Mouse (Mus musculus) cortical plate, adult 2 months (tissue): Measurements from ENCODE around the gene Barhl1. TPM values are rescaled to one million over a fixed set of nuclear protein-coding genes. Genes with fewer than 3 reads are reported as not detected.

ENCODE experiments used
- H3K27ac ChIP-seq: fragments of 200-500 bp; 2 replicates; pipeline ENCODE4 v1.5.1; 2012; ENCODE audit warnings: low read length, control low read depth, inconsistent platforms; ENCODE audit not compliant: insufficient read depth
- H3K4me1 ChIP-seq: fragments of 200-500 bp; 2 replicates; pipeline ENCODE4 v1.6.1; 2011; ENCODE audit warnings: low read length; ENCODE audit not compliant: control insufficient read depth, insufficient read depth
- H3K4me3 ChIP-seq: fragments of 200-500 bp; 2 replicates; pipeline ENCODE4 v1.5.1; 2011; ENCODE audit warnings: mild to moderate bottlenecking, low read length, control low read depth; ENCODE audit not compliant: insufficient read depth
- CTCF ChIP-seq: fragments of 200-500 bp; IDR thresholded peaks from 2 replicates; pipeline ENCODE4 v1.5.1; 2011; ENCODE audit warnings: mild to moderate bottlenecking, control low read depth, low read length; ENCODE audit not compliant: insufficient read depth; ENCODE audit errors: extremely low read depth
- POLR2A ChIP-seq: fragments of 200-500 bp; IDR thresholded peaks from 2 replicates; pipeline ENCODE4 v1.6.1; 2011; ENCODE audit warnings: mild to moderate bottlenecking, low read length, control low read depth; ENCODE audit not compliant: insufficient read depth; ENCODE audit errors: extremely low read depth
- polyA plus RNA-seq: library from polyadenylated mRNA; depleted of rRNA; stranded (reverse); fragments of >200 nt; gene quantifications from 2 replicates; pipeline ENCODE4 v1.2.3, GENCODE M21; 2012

Gene Barhl1
- polyA plus RNA-seq, 1 experiment: 0.04 TPM

DNA sequence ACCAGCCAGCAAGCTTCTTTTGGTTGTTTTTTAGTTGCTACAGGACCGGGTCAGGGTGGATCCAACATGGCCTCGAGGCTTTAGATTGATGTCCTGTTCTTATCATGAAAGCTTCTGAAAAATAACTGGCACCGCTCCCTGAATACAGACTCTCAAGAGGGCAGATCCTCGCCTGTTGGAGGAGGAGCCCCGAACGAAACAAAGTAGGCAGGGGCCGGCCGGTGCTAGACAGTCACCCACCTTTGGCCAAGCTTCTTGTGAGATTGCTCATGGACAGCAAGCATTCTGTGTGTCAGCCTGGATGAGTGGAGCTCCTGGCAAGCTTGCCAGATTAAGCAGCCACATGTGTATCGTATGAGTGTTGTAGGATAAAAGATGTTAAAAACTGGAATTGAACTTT is 11.7 kb downstream of the Barhl1 start:
- no peak overlapping the region for H3K4me3 ChIP-seq
- no peak for TF ChIP-seq CTCF
- TF ChIP-seq POLR2A: no peak
- no peaks in the 10 kb centered on the region for H3K4me1 ChIP-seq
- H3K27ac ChIP-seq: no peak overlapping the region

DNA sequence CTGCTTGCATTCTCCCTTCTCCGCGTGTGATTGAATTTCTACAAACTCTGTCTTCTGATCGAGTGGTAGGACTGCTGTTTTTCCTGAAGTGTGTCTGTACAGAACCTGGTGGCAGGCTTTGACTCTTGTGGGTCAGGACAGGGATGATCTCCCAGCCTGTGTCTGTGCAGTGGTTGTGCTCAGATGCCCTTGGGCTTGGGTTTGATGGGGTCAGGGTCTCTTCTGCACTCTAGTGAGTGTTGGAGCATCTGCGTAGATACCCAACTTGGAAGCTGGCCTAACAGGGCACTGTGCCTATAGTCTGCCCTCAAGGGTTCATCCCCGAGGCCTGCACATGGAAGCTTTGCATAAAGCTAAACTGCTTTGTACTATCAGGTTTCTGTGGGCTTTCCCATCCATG is 12.6 kb downstream of the Barhl1 start:
- no peak overlapping the region for H3K4me3 ChIP-seq
- H3K4me1 ChIP-seq: no peaks in the 10 kb centered on the region
- no peak for TF ChIP-seq CTCF
- no peak for TF ChIP-seq POLR2A
- no peak overlapping the region for H3K27ac ChIP-seq

DNA sequence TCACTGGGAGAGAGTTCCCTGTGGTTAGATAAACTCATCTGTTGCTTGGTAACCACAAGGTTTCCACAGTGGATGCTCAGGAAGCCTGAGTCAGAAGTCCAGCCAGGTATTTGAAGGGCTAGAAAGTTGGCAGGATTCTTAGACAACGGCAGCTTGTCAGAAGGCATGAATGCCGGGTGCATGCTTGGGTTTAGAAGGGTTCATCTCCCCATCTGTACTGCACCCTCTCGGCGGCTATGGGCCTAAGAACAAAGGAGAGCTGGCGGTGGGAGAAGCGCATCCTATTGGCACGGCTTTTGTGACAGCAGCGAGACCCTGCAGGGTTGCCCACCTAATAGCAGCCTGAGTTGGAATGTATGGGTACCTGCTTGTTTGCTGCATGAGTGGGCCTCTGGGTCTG is 14.2 kb downstream of the Barhl1 start:
- Histone ChIP-seq H3K4me1 (no peaks in the 10 kb centered on the region), H3K4me3 (no peak overlapping the region), H3K27ac (no peak overlapping the region)
- no peak for TF ChIP-seq CTCF
- no peak for TF ChIP-seq POLR2A

DNA sequence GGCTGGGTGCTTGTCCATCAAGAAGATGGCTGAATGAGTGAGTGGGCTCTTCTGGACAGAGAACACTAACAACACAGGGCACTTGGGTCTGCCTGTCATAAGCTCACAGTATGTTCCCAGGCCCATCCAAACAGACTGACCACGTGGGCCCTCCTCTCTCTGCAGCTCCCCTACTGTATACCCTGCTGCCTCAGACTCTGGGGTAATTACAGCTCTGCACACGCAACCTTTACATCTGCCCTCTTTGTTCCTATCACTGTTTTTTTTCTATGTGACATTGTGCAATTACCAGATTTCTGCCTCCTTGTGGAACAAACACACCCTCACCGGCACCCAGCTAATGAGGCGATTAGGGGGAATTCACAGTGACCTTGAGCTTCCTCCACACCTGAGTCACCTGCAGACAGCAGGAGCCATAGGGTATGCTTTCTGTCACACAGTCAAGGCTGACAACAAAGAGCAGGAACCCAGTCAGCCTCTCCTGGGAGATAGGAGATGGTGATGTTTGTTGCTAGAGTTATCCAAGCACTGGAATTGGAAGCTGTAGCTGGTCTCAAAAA is 19.0 kb downstream of the Barhl1 start:
- no peak overlapping the region for H3K4me3 ChIP-seq
- no peak for TF ChIP-seq POLR2A
- TF ChIP-seq CTCF: no peak
- no peaks in the 10 kb centered on the region for H3K4me1 ChIP-seq
- H3K27ac ChIP-seq: no peak overlapping the region

DNA sequence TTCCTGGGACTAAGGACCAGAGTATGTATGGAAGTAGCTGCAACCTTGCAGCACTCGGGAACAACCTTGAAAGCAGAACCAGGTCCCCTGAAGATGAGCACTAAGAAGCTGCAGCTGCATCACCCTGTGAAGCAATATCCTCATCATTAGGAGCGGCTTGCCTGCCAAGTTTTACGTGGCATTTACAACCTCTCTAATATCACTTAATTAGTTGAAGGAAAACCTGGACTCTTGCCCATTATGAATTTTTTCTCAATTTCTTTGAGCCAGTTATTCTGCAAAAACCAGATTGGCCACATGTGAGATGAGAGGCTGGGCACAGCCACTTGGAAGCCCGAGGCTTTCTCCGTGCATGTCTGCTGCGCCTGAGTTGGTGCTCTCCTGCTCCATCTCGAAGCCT is 20.6 kb downstream of the Barhl1 start:
- Histone ChIP-seq H3K4me3 (no peak overlapping the region), H3K27ac (no peak overlapping the region), H3K4me1 (no peaks in the 10 kb centered on the region)
- no peak for TF ChIP-seq CTCF
- TF ChIP-seq POLR2A: no peak

DNA sequence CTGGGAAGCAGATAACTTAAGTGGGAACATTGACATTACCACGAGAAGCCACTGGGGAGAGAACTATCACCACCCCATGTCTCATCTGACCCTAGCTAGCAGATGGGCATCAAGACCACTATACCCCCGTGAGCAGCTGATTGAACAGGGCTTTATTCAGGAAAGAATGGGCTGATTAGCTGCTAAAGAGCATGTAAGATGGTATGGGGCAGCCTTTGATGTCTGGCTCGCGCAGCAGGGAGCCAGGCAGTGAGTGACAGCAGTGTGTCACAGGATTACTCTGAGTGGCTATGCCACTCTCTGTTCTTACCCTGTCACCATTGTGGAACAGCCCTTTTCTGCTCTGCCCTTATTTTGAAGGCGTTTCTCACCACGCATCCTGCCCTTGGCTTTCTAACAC is 22.9 kb downstream of the Barhl1 start:
- TF ChIP-seq POLR2A (no peak), CTCF (no peak)
- Histone ChIP-seq H3K27ac (no peak overlapping the region), H3K4me3 (no peak overlapping the region), H3K4me1 (no peaks in the 10 kb centered on the region)

DNA sequence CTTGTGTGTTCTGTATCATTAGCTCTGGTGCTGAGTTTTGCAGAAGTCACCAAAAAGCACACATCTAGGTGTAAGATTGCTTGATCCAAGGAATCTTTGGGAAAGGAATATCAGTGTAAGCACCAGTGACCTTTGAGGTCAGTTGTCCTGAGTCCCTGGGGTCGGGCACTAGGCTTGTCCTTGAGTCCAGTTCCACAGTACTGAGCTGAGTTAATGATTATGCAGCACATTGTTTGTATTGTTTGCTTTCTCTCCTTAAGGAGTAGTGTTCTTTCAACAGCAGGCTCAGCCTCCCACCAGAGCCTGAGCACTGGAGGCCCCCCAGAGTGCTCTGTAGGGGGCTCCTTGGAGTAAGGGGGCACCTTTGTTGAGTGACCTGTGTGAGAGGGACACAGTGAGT is 23.7 kb downstream of the Barhl1 start:
- Histone ChIP-seq H3K4me1 (no peaks in the 10 kb centered on the region), H3K27ac (no peak overlapping the region), H3K4me3 (no peak overlapping the region)
- no peak for TF ChIP-seq CTCF
- no peak for TF ChIP-seq POLR2A

DNA sequence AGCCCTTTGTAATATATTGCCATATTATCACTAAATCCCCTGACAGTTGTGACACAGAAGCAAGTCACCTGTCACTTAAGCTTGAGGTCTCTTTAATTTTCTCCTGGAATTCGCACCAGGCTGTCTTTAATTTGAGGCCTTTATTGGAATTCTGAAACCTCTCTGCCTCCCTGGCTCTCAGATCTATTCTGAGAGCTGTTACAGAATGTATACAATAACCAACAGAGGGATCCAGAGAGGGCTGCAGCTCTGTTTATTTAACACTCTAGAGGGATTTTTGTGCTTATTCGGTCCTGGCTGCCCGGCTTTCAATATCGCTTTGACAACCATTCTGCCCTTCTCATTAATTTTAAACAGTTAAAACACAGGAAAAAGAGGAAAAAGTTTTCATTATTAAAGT is 31.6 kb downstream of the Barhl1 start:
- no peak for TF ChIP-seq CTCF
- TF ChIP-seq POLR2A: no peak
- H3K4me3 ChIP-seq: no peak overlapping the region
- no peaks in the 10 kb centered on the region for H3K4me1 ChIP-seq
- H3K27ac ChIP-seq: no peak overlapping the region

DNA sequence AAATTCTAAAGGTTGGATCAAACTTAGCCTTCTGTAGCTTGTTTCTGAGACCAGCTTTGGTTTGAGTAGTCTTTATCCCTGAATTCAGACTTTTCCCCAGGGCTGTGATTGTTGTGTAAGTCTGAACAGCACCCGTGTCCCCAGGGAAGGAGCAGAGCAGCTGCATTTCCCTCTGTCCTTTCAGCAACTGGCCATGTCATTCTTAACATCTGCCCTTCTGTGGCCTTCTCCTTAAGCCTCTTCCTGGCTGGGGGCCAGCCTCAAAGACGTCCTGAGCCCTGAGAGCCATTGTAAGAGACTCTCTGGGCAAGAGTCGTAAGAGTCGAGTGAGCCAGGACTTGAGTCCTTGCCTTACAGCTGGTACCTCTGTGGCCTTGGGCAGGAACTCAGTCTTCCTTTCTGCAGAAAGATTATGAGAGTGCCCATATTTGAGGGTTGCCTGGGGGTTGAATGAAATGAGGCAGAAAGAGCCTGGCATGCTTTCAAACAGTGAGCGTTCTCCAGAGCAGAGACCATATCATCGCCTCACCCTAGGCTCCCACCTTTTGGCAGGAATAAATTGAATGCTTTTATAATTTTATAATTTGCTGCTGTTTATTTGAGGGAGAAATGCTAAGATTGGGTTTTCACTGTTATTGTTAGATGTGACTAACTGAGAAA is 33.5 kb downstream of the Barhl1 start:
- Histone ChIP-seq H3K27ac (no peak overlapping the region), H3K4me1 (no peaks in the 10 kb centered on the region), H3K4me3 (no peak overlapping the region)
- no peak for TF ChIP-seq CTCF
- TF ChIP-seq POLR2A: no peak

DNA sequence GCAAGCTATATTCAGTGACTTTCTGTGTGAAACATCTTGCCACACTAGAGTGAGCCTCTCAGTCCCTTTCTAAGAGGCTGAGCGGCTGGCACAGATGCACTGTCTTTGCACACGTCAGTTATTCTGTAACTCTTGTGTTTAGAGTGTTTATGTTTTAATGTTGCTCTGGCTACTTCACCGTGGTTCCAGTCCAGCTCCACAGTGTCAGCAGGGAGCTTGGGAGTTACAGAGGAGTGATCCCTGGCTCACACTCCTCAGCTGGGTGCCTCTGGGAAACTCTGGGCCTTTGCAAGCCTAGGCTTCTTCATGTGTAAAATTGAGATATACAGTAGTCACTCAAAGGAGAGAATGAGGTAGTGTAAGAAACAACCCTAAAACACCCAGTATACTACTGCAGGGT is 34.4 kb downstream of the Barhl1 start:
- no peak for TF ChIP-seq CTCF
- TF ChIP-seq POLR2A: no peak
- Histone ChIP-seq H3K4me3 (no peak overlapping the region), H3K4me1 (no peaks in the 10 kb centered on the region)

More for the DNA sequence above, 34.4 kb downstream of the Barhl1 start:
- no peak overlapping the region for H3K27ac ChIP-seq
